Mouse (Mus musculus) thymus, postnatal 0 days (tissue): ENCODE measurements around the gene Ms4a18. TPM values are rescaled to one million over a fixed set of nuclear protein-coding genes. Genes with fewer than 3 reads are reported as not detected.

Experiments
- polyA plus RNA-seq: library from polyadenylated mRNA; unstranded; fragments of >200 nt; fragmentation: Nextera tagmentation; extraction: Ambion mirVana; gene quantifications from 2 replicates; pipeline ENCODE4 v1.2.1, GENCODE M21; 2015

The Ms4a18 gene
- polyA plus RNA-seq, 1 experiment from 2014 or later, result not detected

Other genes with a start within 250 kb of the Ms4a18 start
- 141 and 145 TPM in 2 replicates for gene Cd6, start 188.0 kb downstream of the Ms4a18 start, polyA plus RNA-seq
- 2.4 and 3.3 TPM in 2 replicates for gene Slc15a3, start 178.3 kb downstream of the Ms4a18 start, polyA plus RNA-seq
- 3.6 and 4.2 TPM in 2 replicates for gene Tmem132a, start 148.1 kb downstream of the Ms4a18 start, polyA plus RNA-seq
- gene Tmem109, start 136.0 kb downstream of the Ms4a18 start, polyA plus RNA-seq, result 35.2 and 41.6 TPM in 2 replicates
- gene Prpf19, start 122.8 kb downstream of the Ms4a18 start, polyA plus RNA-seq, result 31.6 and 34.9 TPM in 2 replicates
- gene Zp1, start 97.4 kb downstream of the Ms4a18 start, polyA plus RNA-seq, result 0.82 and 1.2 TPM in 2 replicates
- gene Ptgdr2, start 80.9 kb downstream of the Ms4a18 start, polyA plus RNA-seq, result 0.27 and 0.39 TPM in 2 replicates
- 23.4 and 25.1 TPM in 2 replicates for gene Ccdc86, start 68.8 kb downstream of the Ms4a18 start, polyA plus RNA-seq
- gene Ms4a10, start 43.4 kb downstream of the Ms4a18 start, polyA plus RNA-seq, result 0.30 and 0.64 TPM in 2 replicates
- gene Ms4a15, start 24.8 kb downstream of the Ms4a18 start, polyA plus RNA-seq, result not detected in 2 replicates
- gene Ms4a8a, start 63.1 kb upstream of the Ms4a18 start, polyA plus RNA-seq, result 0.19 and 0.38 TPM in 2 replicates
- gene 1700017D01Rik, start 112.8 kb upstream of the Ms4a18 start, polyA plus RNA-seq, result not detected in 2 replicates
- not detected in 2 replicates for gene 1700025F22Rik, start 147.3 kb upstream of the Ms4a18 start, polyA plus RNA-seq
- not detected in 2 replicates for gene Ms4a13, start 178.7 kb upstream of the Ms4a18 start, polyA plus RNA-seq
- not detected in 2 replicates for gene Ms4a12, start 214.4 kb upstream of the Ms4a18 start, polyA plus RNA-seq
- gene Ms4a1, start 248.2 kb upstream of the Ms4a18 start, polyA plus RNA-seq, result 0.28 and 0.29 TPM in 2 replicates